Mouse (Mus musculus) liver, adult 2 months (tissue): ENCODE measurements at regions not wholly inside any gene's neighbourhood (a gene's known extent, or its start where the extent isn't known, plus 50 kb on each side); places are given as distances from the start of the nearest gene placed in this dataset.

Source experiments
- DNase-seq: peaks from one replicate; pipeline ENCODE4 v3.0.0-alpha.2; 2011; ENCODE audit warnings: low read depth, low spot score; ENCODE audit errors: extremely low read depth
- H3K27ac ChIP-seq: fragments of 200-500 bp; replicated peaks from 2 replicates; pipeline ENCODE4 v1.5.1; 2012; ENCODE audit warnings: low read depth, mild to moderate bottlenecking, control low read depth, inconsistent platforms, low read length; ENCODE audit not compliant: insufficient read depth
- H3K27me3 ChIP-seq: fragments of 200-500 bp; 2 replicates; pipeline ENCODE4 v1.6.1; 2012; ENCODE audit warnings: mild to moderate bottlenecking, moderate library complexity, low read length, inconsistent platforms; ENCODE audit not compliant: control insufficient read depth, insufficient read depth
- H3K36me3 ChIP-seq: fragments of 200-500 bp; 2 replicates; pipeline ENCODE4 v1.6.1; 2012; ENCODE audit warnings: low read length, inconsistent platforms; ENCODE audit not compliant: control insufficient read depth, insufficient read depth
- H3K4me1 ChIP-seq: fragments of 200-500 bp; 2 replicates; pipeline ENCODE4 v1.6.1; 2011; ENCODE audit warnings: low read length; ENCODE audit not compliant: control insufficient read depth, insufficient read depth
- H3K4me3 ChIP-seq: fragments of 200-500 bp; 2 replicates; pipeline ENCODE4 v1.5.1; 2011; ENCODE audit warnings: low read depth, mild to moderate bottlenecking, control low read depth, low read length, moderate library complexity; ENCODE audit not compliant: insufficient read depth
- H3K79me2 ChIP-seq: fragments of 200-500 bp; 2 replicates; pipeline ENCODE4 v1.6.1; 2012; ENCODE audit warnings: inconsistent platforms, mild to moderate bottlenecking, low read length, moderate library complexity; ENCODE audit not compliant: control insufficient read depth, insufficient read depth
- H3K9ac ChIP-seq: fragments of 200-500 bp; 2 replicates; pipeline ENCODE4 v1.6.1; 2012; ENCODE audit warnings: low read depth, mild to moderate bottlenecking, control low read depth, inconsistent platforms, low read length
- CTCF ChIP-seq: fragments of 200-500 bp; IDR thresholded peaks from 2 replicates; pipeline ENCODE4 v1.5.1; 2011; ENCODE audit warnings: low read depth, low read length, control low read depth
- POLR2A ChIP-seq: fragments of 200-500 bp; IDR thresholded peaks from 2 replicates; pipeline ENCODE4 v1.6.1; 2011; ENCODE audit warnings: low read length, control low read depth; ENCODE audit not compliant: insufficient read depth; ENCODE audit errors: extremely low read depth
- WGBS: fragments of 180-500 bp; shearing (Covaris S2); methylation state at CpG from one replicate; pipeline ENCODE4 v1.1.7; 2018; 5-methylcytosine and 5-hydroxymethylcytosine counted together

DNA sequence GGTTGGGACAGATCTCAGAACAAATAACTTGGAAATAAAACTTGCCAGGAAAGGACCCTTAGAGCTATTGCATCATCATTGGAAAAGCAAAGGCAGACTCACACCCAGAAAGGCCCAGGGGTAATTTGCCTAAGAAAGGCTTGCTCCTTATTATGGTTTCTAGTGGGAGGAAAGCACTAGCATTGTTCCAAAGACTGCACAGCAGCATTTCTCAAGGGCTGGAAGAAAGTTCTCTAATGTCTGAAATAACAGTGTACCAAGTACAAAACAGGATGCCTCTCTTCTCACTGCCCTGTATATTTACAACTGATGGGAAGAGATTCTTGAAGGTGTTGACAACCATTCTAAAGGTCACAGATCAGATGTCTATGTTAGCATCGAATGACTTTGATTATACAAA, 713.4 kb upstream of the Nrsn1 start:
- Histone ChIP-seq H3K36me3 (no peaks in the 10 kb centered on the region), H3K27me3 (no peaks in the 10 kb centered on the region), H3K27ac (no peak overlapping the region), H3K9ac (no peak overlapping the region), H3K79me2 (no peaks in the 10 kb centered on the region), H3K4me3 (no peak overlapping the region), H3K4me1 (no peaks in the 10 kb centered on the region)
- WGBS, result 63% methylated on average over 1 of the region's 1 CpGs
- TF ChIP-seq CTCF (no peak), POLR2A (no peak)
- DNase-seq, result no peak

DNA sequence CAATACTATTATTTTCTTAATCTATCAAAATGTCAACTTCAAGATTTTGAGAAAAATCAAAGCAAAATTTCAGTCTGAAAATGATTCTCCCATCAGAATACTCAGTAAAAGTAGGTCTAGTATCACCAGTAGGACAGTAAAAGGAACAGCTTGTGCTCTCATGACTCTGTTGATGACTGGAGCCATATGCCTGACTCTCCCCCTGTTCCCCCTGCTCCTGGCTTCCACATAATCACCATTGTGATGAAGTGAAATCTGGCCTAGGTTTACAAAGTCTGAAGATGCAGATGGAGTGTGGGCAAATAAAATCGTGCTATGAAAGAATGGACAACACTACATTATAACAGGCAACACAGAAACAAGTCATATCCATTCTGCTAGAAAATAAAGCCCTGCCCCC, 708.3 kb upstream of the Nrsn1 start:
- H3K36me3 ChIP-seq, result no peaks in the 10 kb centered on the region
- no peak overlapping the region for H3K27ac ChIP-seq
- no peak for DNase-seq
- H3K4me1 ChIP-seq, result no peaks in the 10 kb centered on the region
- no peak overlapping the region for H3K4me3 ChIP-seq
- H3K79me2 ChIP-seq, result no peaks in the 10 kb centered on the region
- TF ChIP-seq CTCF, result no peak
- no peak for TF ChIP-seq POLR2A
- no peak overlapping the region for H3K9ac ChIP-seq
- H3K27me3 ChIP-seq, result no peaks in the 10 kb centered on the region
- 64% methylated on average over 1 of the region's 1 CpGs for WGBS

DNA sequence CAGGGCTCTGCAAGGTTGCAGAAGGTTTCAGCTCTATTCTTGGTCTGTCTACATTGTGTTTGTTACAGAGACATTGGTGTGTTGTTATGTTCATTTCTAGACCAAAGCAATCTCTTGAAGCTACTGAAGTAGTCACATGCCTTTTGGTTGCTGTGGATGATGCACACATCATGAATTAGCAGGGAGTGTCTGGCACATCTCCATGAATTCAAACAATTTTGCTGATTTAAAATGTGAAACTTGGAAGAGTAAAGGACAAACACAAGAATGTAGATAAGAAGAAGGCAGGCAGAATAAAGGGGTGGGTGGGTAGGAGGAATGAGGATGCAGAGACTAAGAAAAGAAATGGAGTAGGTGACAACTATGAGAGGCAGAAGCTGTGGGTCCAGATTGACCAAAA, 688.3 kb upstream of the Nrsn1 start:
- no peak overlapping the region for H3K4me3 ChIP-seq
- TF ChIP-seq CTCF (no peak), POLR2A (no peak)
- H3K9ac ChIP-seq, result no peak overlapping the region
- H3K4me1 ChIP-seq, result no peaks in the 10 kb centered on the region
- no peaks in the 10 kb centered on the region for H3K36me3 ChIP-seq
- DNase-seq, result no peak
- H3K79me2 ChIP-seq, result no peaks in the 10 kb centered on the region
- no peak overlapping the region for H3K27ac ChIP-seq
- H3K27me3 ChIP-seq, result no peaks in the 10 kb centered on the region

GRCm38 (mm10) chr13:25958153-25958466, 687.8 kb upstream of the Nrsn1 start:
- no peak overlapping the region for H3K9ac ChIP-seq
- H3K4me1 ChIP-seq, result no peaks in the 10 kb centered on the region
- no peak overlapping the region for H3K4me3 ChIP-seq
- no peak for DNase-seq
- TF ChIP-seq POLR2A, result no peak
- TF ChIP-seq CTCF, result no peak
- 85% methylated on average over 4 of the region's 4 CpGs for WGBS
- H3K36me3 ChIP-seq, result no peaks in the 10 kb centered on the region
- no peaks in the 10 kb centered on the region for H3K79me2 ChIP-seq
- no peaks in the 10 kb centered on the region for H3K27me3 ChIP-seq
- no peak overlapping the region for H3K27ac ChIP-seq

DNA sequence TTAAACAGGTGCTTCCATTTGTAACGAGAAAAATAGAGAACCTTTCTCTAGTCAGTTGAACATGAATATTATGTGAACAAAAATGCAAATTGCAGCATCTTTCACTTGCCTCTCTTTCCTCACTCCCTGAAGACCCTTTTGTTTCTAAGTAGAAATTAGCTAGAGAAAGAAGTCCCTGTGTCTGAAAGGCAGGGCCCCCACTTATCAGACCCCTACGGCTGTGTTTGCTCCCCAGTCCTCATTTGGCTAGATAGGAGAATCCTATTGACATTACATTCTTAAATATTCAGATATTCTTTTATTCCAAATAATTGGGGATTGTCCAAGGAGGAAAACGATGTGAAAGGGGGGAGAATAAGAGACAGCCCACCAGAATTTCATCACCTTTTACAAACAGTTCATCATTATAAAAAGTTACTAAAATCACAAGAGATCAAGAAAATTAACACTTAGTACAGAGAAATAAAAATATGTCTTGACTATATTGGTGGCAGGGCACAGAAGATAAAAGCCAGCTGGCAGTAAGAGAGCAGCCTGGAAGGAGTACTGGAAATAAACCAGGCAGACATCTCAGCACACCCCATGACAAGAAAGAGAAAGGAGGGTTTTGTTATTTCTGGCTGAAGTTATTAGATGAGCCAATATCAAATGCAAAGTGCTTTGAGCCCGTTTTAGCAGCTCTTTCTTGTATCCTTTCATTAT, 687.3 kb upstream of the Nrsn1 start:
- 57% methylated on average over 4 of the region's 4 CpGs for WGBS
- no peak overlapping the region for H3K4me3 ChIP-seq
- no peaks in the 10 kb centered on the region for H3K79me2 ChIP-seq
- no peak for DNase-seq
- no peaks in the 10 kb centered on the region for H3K4me1 ChIP-seq
- H3K9ac ChIP-seq, result no peak overlapping the region
- no peak for TF ChIP-seq POLR2A
- TF ChIP-seq CTCF, result no peak
- no peaks in the 10 kb centered on the region for H3K36me3 ChIP-seq
- no peak overlapping the region for H3K27ac ChIP-seq
- no peaks in the 10 kb centered on the region for H3K27me3 ChIP-seq

DNA sequence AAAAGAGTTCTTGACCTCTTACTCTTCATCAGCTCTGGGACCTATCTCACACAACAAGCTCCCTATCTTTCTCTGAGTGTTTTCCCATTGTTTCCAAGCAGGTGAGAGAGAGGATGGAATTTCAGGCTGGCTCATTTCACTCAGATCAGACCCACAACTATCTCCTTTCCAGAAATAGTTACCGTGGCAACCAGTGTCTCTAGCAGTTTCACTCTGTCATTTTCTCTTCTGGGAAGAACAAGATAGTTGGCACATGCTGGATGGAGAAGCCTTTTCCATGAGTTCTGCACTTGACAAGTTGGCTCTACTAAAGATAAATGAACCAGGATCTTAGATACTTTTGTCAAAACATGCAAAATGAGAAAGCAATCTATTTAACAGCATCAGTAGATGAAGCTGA, 667.3 kb upstream of the Nrsn1 start:
- Histone ChIP-seq H3K27me3 (no peaks in the 10 kb centered on the region), H3K4me3 (no peak overlapping the region)
- 55% methylated on average over 1 of the region's 1 CpGs for WGBS

More for the DNA sequence above, 667.3 kb upstream of the Nrsn1 start:
- Histone ChIP-seq H3K27ac (no peak overlapping the region), H3K4me1 (no peaks in the 10 kb centered on the region), H3K79me2 (no peaks in the 10 kb centered on the region), H3K9ac (no peak overlapping the region), H3K36me3 (no peaks in the 10 kb centered on the region)
- no peak for TF ChIP-seq POLR2A
- no peak for TF ChIP-seq CTCF
- no peak for DNase-seq
